Mouse (Mus musculus) testis, adult 2 months (tissue): ENCODE measurements around the gene Eef1g.

ENCODE experiments used
- CTCF ChIP-seq: fragments of 200-500 bp; IDR thresholded peaks from 2 replicates; pipeline ENCODE4 v1.5.1; 2012; ENCODE audit warnings: low read depth, mild to moderate bottlenecking, inconsistent platforms, low read length, moderate library complexity; ENCODE audit not compliant: control insufficient read depth, insufficient read depth, insufficient replicate concordance
- POLR2A ChIP-seq: fragments of 200-500 bp; IDR thresholded peaks from 2 replicates; pipeline ENCODE4 v1.6.1; 2012; ENCODE audit warnings: low read depth, mild to moderate bottlenecking, inconsistent platforms, low read length, moderate library complexity; ENCODE audit not compliant: control insufficient read depth

DNA sequence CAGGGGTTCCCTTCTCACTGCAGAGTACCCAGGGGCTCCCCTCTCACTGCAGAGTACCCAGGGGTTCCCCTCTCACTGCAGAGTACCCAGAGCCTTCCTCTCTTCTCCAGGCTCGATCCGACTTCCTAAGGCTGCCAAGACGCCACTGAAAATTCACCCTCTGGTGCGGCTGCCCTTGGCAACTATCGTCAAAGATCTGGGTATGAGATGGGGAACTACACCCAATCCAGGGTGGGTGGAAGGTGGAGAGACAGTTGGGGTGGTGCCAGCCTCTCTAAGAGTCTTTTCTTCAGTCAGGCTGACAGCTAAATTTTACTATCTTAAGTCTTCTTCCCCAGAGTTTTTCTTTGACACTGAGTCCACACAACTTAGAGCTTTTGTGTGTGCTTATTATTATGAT is 16.7 kb upstream of the Eef1g start:
- no peak for TF ChIP-seq CTCF
- TF ChIP-seq POLR2A, result no peak
